Mouse (Mus musculus) stomach, postnatal 0 days (tissue): Measurements from ENCODE around the gene Aco1.

Experiments
- CTCF ChIP-seq: IDR thresholded peaks from 2 replicates; pipeline ENCODE4 v1.5.1; 2016; ENCODE audit warnings: antibody characterized with exemption, low read depth, mild to moderate bottlenecking, moderate library complexity
- EP300 ChIP-seq: optimal IDR thresholded peaks from 2 replicates; pipeline ENCODE3; 2016; ENCODE audit warnings: antibody characterized with exemption

- no peak for TF ChIP-seq CTCF
- TF ChIP-seq EP300 = no peak
These were observed 5.4 kb downstream of the Aco1 start for GRCm38 (mm10) chr4:40148281-40148680.
